ENCODE assay signal across 8 mouse cellular contexts in the genomic region with DNA sequence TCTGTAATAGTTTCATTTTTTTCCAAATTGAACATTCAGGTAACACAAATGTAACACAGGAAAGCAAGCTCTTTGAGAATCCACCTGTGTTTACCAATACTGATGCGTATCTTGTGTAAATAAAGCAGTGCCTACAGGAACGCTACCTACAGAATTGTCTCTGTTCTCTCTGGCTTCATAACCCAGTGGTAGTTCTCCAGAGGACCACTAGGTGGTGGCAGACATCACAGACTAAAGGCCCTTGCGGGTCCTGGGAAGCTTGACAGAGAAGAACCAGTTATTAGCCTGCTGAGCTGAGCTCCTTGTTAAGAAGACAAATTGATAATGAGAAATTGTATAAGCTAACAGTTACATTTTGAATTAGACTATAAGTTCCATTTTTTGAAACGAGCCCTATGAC. TPM values are rescaled to one million over a fixed set of nuclear protein-coding genes. Genes with fewer than 3 reads are reported as not detected.
A peak's percentile ranks its signal among the peaks of the same experiment; 100 is the strongest.
DNase-seq lines count a peak whose midpoint lies in the region; ATAC-seq lines count a peak whose summit lies in the region.

No protein-coding gene starts in this region.

- no peaks in the 10 kb centered on the region for H3K9me3 ChIP-seq in embryonic facial prominence, embryonic 10.5 days
- H3K9me3 ChIP-seq in hindbrain, embryonic 12.5 days (replicated peaks): no peaks in the 10 kb centered on the region

- ATAC-seq in hindbrain, embryonic 12.5 days (ENCODE audit: low FRiP score): peak; percentile 68
- peak; percentile 90 for ATAC-seq in megakaryocyte, adult 5-6 weeks (ENCODE audit: poor library complexity, severe bottlenecking)

- no peak overlapping the region for H3K9ac ChIP-seq in hindbrain, embryonic 12.5 days

- intact Hi-C loops in heart, postnatal 25 days (cut with DNase I): loop anchor here (2.0 to 5.0 kb wide), 4 partner anchors 37 to 319 kb away; no protein-coding TSS in a partner anchor

- H3K4me2 ChIP-seq in hindbrain, embryonic 12.5 days (replicated peaks): no peak overlapping the region

- peak; percentile 43 to 75 for DNase-seq in heart, adult 18-20 months
- DNase-seq in heart, postnatal 25 days (ENCODE audit: low spot score): no peak
- DNase-seq in adrenal gland, postnatal 36 days: peak; percentile 45 to 62
- DNase-seq in embryonic facial prominence, embryonic 10.5 days (ENCODE audit: low spot score): peak; percentile 65
- DNase-seq in layer of hippocampus, postnatal 14 days (ENCODE audit: low spot score in 2 of 2): peak; percentile 48 to 68
- peak; percentile 57 for DNase-seq in right cerebral cortex, postnatal 4 days

- 39% methylated on average over 4 of the region's 4 CpGs for WGBS in embryonic facial prominence, embryonic 10.5 days
- 41% methylated on average over 4 of the region's 4 CpGs for WGBS in hindbrain, embryonic 12.5 days

- no peak overlapping the region for H3K4me3 ChIP-seq in embryonic facial prominence, embryonic 10.5 days
- H3K4me3 ChIP-seq in hindbrain, embryonic 12.5 days: no peak overlapping the region

- peaks cover 51% of the 10 kb centered on the region for H3K36me3 ChIP-seq in embryonic facial prominence, embryonic 10.5 days (replicated peaks)
- H3K36me3 ChIP-seq in hindbrain, embryonic 12.5 days: peaks cover 39% of the 10 kb centered on the region

- no peaks in the 10 kb centered on the region for H3K27me3 ChIP-seq in embryonic facial prominence, embryonic 10.5 days (replicated peaks; ENCODE audit: low read depth, poor library complexity, severe bottlenecking)
- H3K27me3 ChIP-seq in hindbrain, embryonic 12.5 days: no peaks in the 10 kb centered on the region

- no peak overlapping the region for H3K27ac ChIP-seq in embryonic facial prominence, embryonic 10.5 days (replicated peaks)
- no peak overlapping the region for H3K27ac ChIP-seq in hindbrain, embryonic 12.5 days

- H3K4me1 ChIP-seq in embryonic facial prominence, embryonic 10.5 days: no peaks in the 10 kb centered on the region
- no peaks in the 10 kb centered on the region for H3K4me1 ChIP-seq in hindbrain, embryonic 12.5 days

RNA-seq across cellular contexts. Expression of a gene that starts 30.0 kb away (rescaled TPM):
- total RNA-seq in heart, adult 18-20 months (2021): 10 to 100 TPM; 15.1 to 16.8 TPM
- 10 to 100 TPM; 15.0 to 16.6 TPM for total RNA-seq in heart, postnatal 25 days (2021)
- total RNA-seq in adrenal gland, postnatal 36 days (2021): 10 to 100 TPM; 32.5 to 42.6 TPM
- polyA plus RNA-seq in embryonic facial prominence, embryonic 10.5 days (2016; fragmentation: Nextera tagmentation; extraction: Ambion mirVana): 102 and 104 TPM in 2 replicates
- polyA plus RNA-seq in hindbrain, embryonic 12.5 days (2016; fragmentation: Nextera tagmentation; extraction: Ambion mirVana): 143 and 156 TPM in 2 replicates
- 10 to 100 TPM; 68.7 to 72.1 TPM for total RNA-seq in layer of hippocampus, postnatal 14 days (2021)
- 109 and 113 TPM in 2 replicates for total RNA-seq in megakaryocyte, adult 5-6 weeks (2015)
- total RNA-seq in megakaryocyte, adult 5-6 weeks (2017): 65.5 and 72.3 TPM in 2 replicates
